Comparison of ENCODE assay signal across 10 mouse cellular contexts in the genomic region with DNA sequence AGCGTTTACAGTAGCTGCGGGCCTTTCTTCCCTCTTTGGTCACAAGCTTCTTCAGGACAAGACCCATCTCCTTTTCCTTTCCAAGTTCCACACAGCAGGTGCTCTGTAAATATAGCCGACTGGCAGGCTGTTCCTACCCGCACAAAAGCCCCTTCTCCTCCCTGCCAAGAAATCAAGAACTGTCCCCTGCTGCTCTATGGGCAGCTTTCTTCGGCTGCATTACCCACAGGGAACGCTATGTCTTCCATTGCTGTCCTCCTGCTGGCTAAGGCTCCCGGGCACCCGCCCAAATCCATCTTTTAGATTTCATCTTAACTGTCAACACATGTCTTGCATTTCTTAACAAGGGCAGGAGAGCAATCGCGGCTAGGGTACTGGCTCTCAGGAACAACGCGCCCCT. TPM values are rescaled to one million over a fixed set of nuclear protein-coding genes. Genes with fewer than 3 reads are reported as not detected.
DNase-seq lines count a peak whose midpoint lies in the region; ATAC-seq and TF ChIP-seq lines count a peak whose summit lies in the region.
"Had no signal": no experiment of that assay in that cellular context is flagged by ENCODE, and none has a peak within 500 bp of the region (broad histone marks: within the 10 kb centered on the region; RNA-seq: fewer than 3 reads in every experiment).

No protein-coding gene starts in this region.

- peak; percentile 37; the same call in 1 of the 2 replicates for TF ChIP-seq CTCF in hindbrain, postnatal 0 days (IDR thresholded peaks at IDR 0.05; ENCODE audit: low read depth)
- no peak for TF ChIP-seq CTCF in liver, postnatal 0 days (IDR thresholded peaks at IDR 0.05; ENCODE audit: low read depth)

- TF ChIP-seq EP300 in liver, postnatal 0 days (IDR thresholded peaks at IDR 0.05; ENCODE audit: low read depth), result no peak

- no peaks in the 10 kb centered on the region for H3K9me3 ChIP-seq in hindbrain, postnatal 0 days (ENCODE audit: low read length)
- no peaks in the 10 kb centered on the region for H3K9me3 ChIP-seq in hindbrain, embryonic 10.5 days
- H3K9me3 ChIP-seq in liver, postnatal 0 days (ENCODE audit: low read length), result no peaks in the 10 kb centered on the region
- H3K9me3 ChIP-seq: neural tube, embryonic 12.5 days had no signal

- H3K9ac ChIP-seq in hindbrain, postnatal 0 days (replicated peaks; ENCODE audit: low read length), result 0 out of 2 replicates have a peak overlapping the region, but pooled peaks have one; percentile 28
- no peak overlapping the region for H3K9ac ChIP-seq in liver, postnatal 0 days (replicated peaks)
- H3K9ac ChIP-seq: neural tube, embryonic 12.5 days had no signal

- no peaks in the 10 kb centered on the region for H3K36me3 ChIP-seq in hindbrain, postnatal 0 days (ENCODE audit: insufficient read depth, low read length)
- no peaks in the 10 kb centered on the region for H3K36me3 ChIP-seq in hindbrain, embryonic 10.5 days
- no peaks in the 10 kb centered on the region for H3K36me3 ChIP-seq in liver, postnatal 0 days (replicated peaks; ENCODE audit: insufficient read depth, low read length)
- H3K36me3 ChIP-seq: neural tube, embryonic 12.5 days had no signal

- H3K4me1 ChIP-seq in hindbrain, postnatal 0 days (ENCODE audit: insufficient read depth, low read length), result peaks cover 7% of the 10 kb centered on the region; the same call in 1 of the 2 replicates
- H3K4me1 ChIP-seq in hindbrain, embryonic 10.5 days (replicated peaks), result no peaks in the 10 kb centered on the region
- no peaks in the 10 kb centered on the region for H3K4me1 ChIP-seq in liver, postnatal 0 days (ENCODE audit: insufficient read depth)
- H3K4me1 ChIP-seq: neural tube, embryonic 12.5 days had no signal

- WGBS in hindbrain, postnatal 0 days, result 35% methylated on average over 12 of the region's 12 CpGs
- 71% methylated on average over 12 of the region's 12 CpGs for WGBS in hindbrain, embryonic 10.5 days
- WGBS in liver, postnatal 0 days (ENCODE audit: insufficient replicate concordance), result 81% methylated on average over 12 of the region's 12 CpGs

- peak overlapping the region; percentile 37 for H3K4me2 ChIP-seq in hindbrain, postnatal 0 days (ENCODE audit: low read depth, low read length)
- H3K4me2 ChIP-seq in liver, postnatal 0 days (ENCODE audit: low read depth, low read length), result no peak overlapping the region
- H3K4me2 ChIP-seq: neural tube, embryonic 12.5 days had no signal

- no peaks in the 10 kb centered on the region for H3K27me3 ChIP-seq in hindbrain, postnatal 0 days (ENCODE audit: insufficient read depth, low read length)
- no peaks in the 10 kb centered on the region for H3K27me3 ChIP-seq in hindbrain, embryonic 10.5 days (ENCODE audit: insufficient read depth, poor library complexity, severe bottlenecking)
- H3K27me3 ChIP-seq in liver, postnatal 0 days (ENCODE audit: insufficient read depth, low read length), result no peaks in the 10 kb centered on the region
- H3K27me3 ChIP-seq: neural tube, embryonic 12.5 days had no signal

- peak overlapping the region; percentile 64; the same call in 1 of the 2 replicates for H3K27ac ChIP-seq in hindbrain, postnatal 0 days
- no peak overlapping the region for H3K27ac ChIP-seq in hindbrain, embryonic 10.5 days
- no peak overlapping the region for H3K27ac ChIP-seq in liver, postnatal 0 days (ENCODE audit: low read depth)
- H3K27ac ChIP-seq: neural tube, embryonic 12.5 days had no signal

- ATAC-seq in hindbrain, postnatal 0 days, result peak; percentile 93
- ATAC-seq in cerebellum, adult (ENCODE audit: insufficient number of reproducible peaks, low FRiP score, low TSS enrichment), result 0 out of 2 replicates have a peak, but pooled peaks have one; percentile 36
- no peak for ATAC-seq in liver, postnatal 0 days
- ATAC-seq: Patski had no signal

- no peak overlapping the region for H3K4me3 ChIP-seq in hindbrain, postnatal 0 days (ENCODE audit: low read length)
- no peak overlapping the region for H3K4me3 ChIP-seq in hindbrain, embryonic 10.5 days
- no peak overlapping the region for H3K4me3 ChIP-seq in liver, postnatal 0 days (ENCODE audit: low read depth, low read length)
- H3K4me3 ChIP-seq: neural tube, embryonic 12.5 days had no signal

- peak; percentile 79 for DNase-seq in hindbrain, postnatal 0 days (ENCODE audit: low spot score)
- no peak for DNase-seq in hindbrain, embryonic 10.5 days (ENCODE audit: low spot score)
- DNase-seq in gastrocnemius, adult 18-20 months (ENCODE audit: low spot score), result peak; percentile 88
- peak; percentile 51 for DNase-seq in lung, postnatal 14 days
- DNase-seq in thymus, postnatal 14 days, result no peak
- DNase-seq in liver, postnatal 0 days, result no peak
- DNase-seq in B cell, adult 2 months, result no peak

RNA-seq across cellular contexts. Expression of gene Mybpc1, which starts 13.9 kb away (rescaled TPM):
- total RNA-seq in hindbrain, postnatal 0 days (2014; rRNA removed), result 5.5 and 6.2 TPM in 2 replicates
- polyA plus RNA-seq in hindbrain, postnatal 0 days (2015; fragmentation: Nextera tagmentation; extraction: Ambion mirVana), result 3.7 and 4.2 TPM in 2 replicates
- polyA plus RNA-seq in hindbrain, embryonic 10.5 days (2016; fragmentation: Nextera tagmentation; extraction: Ambion mirVana), result 4.8 and 6.8 TPM in 2 replicates
- total RNA-seq in gastrocnemius, adult 18-20 months (2021), result 1,000 to 10,000 TPM; 1,377 to 1,820 TPM
- polyA plus RNA-seq in liver, postnatal 0 days (2015; fragmentation: Nextera tagmentation; extraction: Ambion mirVana), result 0.67 and 10.6 TPM in 2 replicates
- polyA plus RNA-seq: Patski had no signal

Comparison
In these comparisons a context has a peak if more than half of its experiments do, and no peak if none do; other contexts are left out.
1. DNase-seq: peak in hindbrain, postnatal 0 days (single experiment), gastrocnemius, adult 18-20 months (single experiment) and lung, postnatal 14 days (single experiment); none in hindbrain, embryonic 10.5 days (single experiment), thymus, postnatal 14 days (single experiment), liver, postnatal 0 days (single experiment) and B cell, adult 2 months (0 of 2).